In genomic region chr15:96180036-96180435, GRCm38 (mm10) we compare ENCODE assay signal across 16 mouse cellular contexts.
"Had no signal": no experiment of that assay in that cellular context is flagged by ENCODE, and none has a peak within 500 bp of the region (broad histone marks: within the 10 kb centered on the region; RNA-seq: fewer than 3 reads in every experiment).

No protein-coding gene starts in this region.

- H3K9ac ChIP-seq: limb, embryonic 12.5 days; limb, embryonic 15.5 days; liver, embryonic 14.5 days; liver, postnatal 0 days; lung, embryonic 14.5 days; midbrain, embryonic 12.5 days; midbrain, embryonic 15.5 days; neural tube, embryonic 13.5 days; stomach, embryonic 15.5 days had no signal

- ATAC-seq: liver, postnatal 0 days; lung, postnatal 0 days; midbrain, embryonic 15.5 days had no signal

- DNase-seq: kidney, postnatal 14 days; kidney, postnatal 4 days; left cerebral cortex, postnatal 4 days; liver, postnatal 0 days; lung, embryonic 14.5 days; thymus, postnatal 25 days had no signal

- H3K4me2 ChIP-seq: limb, embryonic 12.5 days; limb, embryonic 15.5 days; liver, embryonic 11.5 days; lung, embryonic 14.5 days; midbrain, embryonic 12.5 days; midbrain, embryonic 15.5 days; neural tube, embryonic 13.5 days; stomach, embryonic 15.5 days had no signal

- H3K4me3 ChIP-seq: limb, embryonic 12.5 days; limb, embryonic 15.5 days; midbrain, embryonic 12.5 days; midbrain, embryonic 15.5 days; neural tube, embryonic 13.5 days; stomach, embryonic 15.5 days had no signal

- H3K9me3 ChIP-seq: limb, embryonic 12.5 days; limb, embryonic 15.5 days; midbrain, embryonic 12.5 days; midbrain, embryonic 15.5 days; neural tube, embryonic 13.5 days; stomach, embryonic 15.5 days had no signal

- H3K4me1 ChIP-seq: limb, embryonic 15.5 days; stomach, embryonic 15.5 days had no signal

- H3K27ac ChIP-seq: limb, embryonic 12.5 days; limb, embryonic 15.5 days; liver, embryonic 14.5 days; macrophage; midbrain, embryonic 12.5 days; midbrain, embryonic 15.5 days; neural tube, embryonic 13.5 days; stomach, embryonic 15.5 days had no signal

- H3K36me3 ChIP-seq: limb, embryonic 12.5 days; limb, embryonic 15.5 days; midbrain, embryonic 12.5 days; midbrain, embryonic 15.5 days; neural tube, embryonic 13.5 days; stomach, embryonic 15.5 days had no signal

- H3K27me3 ChIP-seq: limb, embryonic 12.5 days; limb, embryonic 15.5 days; midbrain, embryonic 12.5 days; midbrain, embryonic 15.5 days; neural tube, embryonic 13.5 days; stomach, embryonic 15.5 days had no signal
